Mouse (Mus musculus) embryonic facial prominence, embryonic 14.5 days (tissue): ENCODE measurements around the gene Slc2a5. TPM values are rescaled to one million over a fixed set of nuclear protein-coding genes. Genes with fewer than 3 reads are reported as not detected.
A peak's percentile ranks its signal among the peaks of the same experiment; 100 is the strongest.

Experiments
- ATAC-seq: fragments of 200-750 bp; cut with Nextera tagmentation; 2 replicates; pipeline ENCODE4 v1.8.0; 2017; ENCODE audit warnings: low read depth, moderate number of reproducible peaks, moderate TSS enrichment
- DNase-seq: peaks from one replicate; pipeline ENCODE4 v3.0.0-alpha.2; 2015; ENCODE audit warnings: low spot score
- H3K27ac ChIP-seq: fragments of 300-500 bp; sonication (generic); replicated peaks from 2 replicates; pipeline ENCODE4 v1.5.1; 2014; ENCODE audit warnings: low read depth, mild to moderate bottlenecking, low read length, moderate library complexity
- H3K27me3 ChIP-seq: fragments of 300-500 bp; sonication (generic); replicated peaks from 2 replicates; pipeline ENCODE4 v1.6.1; 2014; ENCODE audit warnings: low read length; ENCODE audit not compliant: control insufficient read depth, insufficient read depth
- H3K36me3 ChIP-seq: fragments of 300-500 bp; sonication (generic); 2 replicates; pipeline ENCODE4 v1.6.1; 2014; ENCODE audit warnings: low read length, mixed read lengths; ENCODE audit not compliant: control insufficient read depth, insufficient read depth
- H3K4me1 ChIP-seq: fragments of 300-500 bp; sonication (generic); 2 replicates; pipeline ENCODE4 v1.6.1; 2014; ENCODE audit warnings: antibody characterized with exemption, low read length; ENCODE audit not compliant: control insufficient read depth, insufficient read depth
- H3K4me2 ChIP-seq: fragments of 300-500 bp; sonication (generic); 2 replicates; pipeline ENCODE4 v1.6.1; 2014; ENCODE audit warnings: low read depth, mild to moderate bottlenecking, low read length, moderate library complexity, mixed read lengths
- H3K4me3 ChIP-seq: fragments of 300-500 bp; sonication (generic); 2 replicates; pipeline ENCODE4 v1.5.1; 2014; ENCODE audit warnings: low read depth, mild to moderate bottlenecking, low read length
- H3K9ac ChIP-seq: fragments of 300-500 bp; sonication (generic); 2 replicates; pipeline ENCODE4 v1.6.1; 2014; ENCODE audit warnings: low read depth, mild to moderate bottlenecking, low read length, moderate library complexity, mixed read lengths
- H3K9me3 ChIP-seq: fragments of 300-500 bp; sonication (generic); 2 replicates; pipeline ENCODE4 v1.6.1; 2016; ENCODE audit warnings: low read length; ENCODE audit not compliant: control insufficient read depth
- WGBS: fragments of 180-500 bp; shearing (Covaris S2); extraction: QIAGEN DNeasy Blood & Tissue Kit; methylation state at CpG from one replicate; pipeline ENCODE4 v1.1.7; 2014; 5-methylcytosine and 5-hydroxymethylcytosine counted together
- polyA plus RNA-seq: library from polyadenylated mRNA; unstranded; fragments of >200 nt; fragmentation: Nextera tagmentation; extraction: Ambion mirVana; gene quantifications from 2 replicates; pipeline ENCODE4 v1.2.1, GENCODE M21; 2014

Slc2a5 gene
- polyA plus RNA-seq, 1 experiment from 2014 or later, result 3.5 TPM

- DNase-seq (no peak), ATAC-seq (no peak)
- H3K9ac ChIP-seq, result no peak overlapping the region
- no peak overlapping the region for H3K4me2 ChIP-seq
- H3K9me3 ChIP-seq, result no peaks in the 10 kb centered on the region
- no peak overlapping the region for H3K4me3 ChIP-seq
- no peak overlapping the region for H3K27ac ChIP-seq
- no peaks in the 10 kb centered on the region for H3K36me3 ChIP-seq
- 67% methylated on average over 14 of the region's 14 CpGs for WGBS
- H3K27me3 ChIP-seq, result no peaks in the 10 kb centered on the region
- no peaks in the 10 kb centered on the region for H3K4me1 ChIP-seq
Observed at GRCm38 (mm10) chr4:150157348-150157882, 38.3 kb downstream of the Slc2a5 start.

DNA sequence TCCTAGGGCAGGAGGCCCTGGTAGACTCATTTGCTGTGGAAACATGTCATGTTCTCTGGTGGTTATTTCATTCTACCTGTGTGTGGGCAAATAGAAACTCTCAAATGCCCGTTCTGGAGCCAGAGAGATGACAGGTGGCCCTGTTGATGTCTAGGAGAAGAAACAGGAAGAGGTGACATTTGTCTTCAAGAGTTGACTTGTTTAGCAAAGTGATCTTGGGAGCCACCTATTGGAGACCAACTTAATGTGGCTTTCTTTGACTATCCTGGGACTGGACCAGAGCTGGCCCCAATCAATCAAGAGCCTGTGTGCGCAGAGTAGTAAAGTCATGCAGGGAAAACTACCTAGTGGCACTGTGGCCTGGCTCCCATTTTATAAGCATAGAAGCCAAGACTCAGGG is 40.4 kb downstream of the Slc2a5 start:
- no peaks in the 10 kb centered on the region for H3K4me1 ChIP-seq
- no peak overlapping the region for H3K27ac ChIP-seq
- H3K4me3 ChIP-seq, result no peak overlapping the region
- H3K36me3 ChIP-seq, result no peaks in the 10 kb centered on the region
- H3K9me3 ChIP-seq, result peaks cover 10% of the 10 kb centered on the region; the same call in 1 of the 2 replicates
- 83% methylated on average over 2 of the region's 2 CpGs for WGBS
- H3K9ac ChIP-seq, result no peak overlapping the region
- H3K27me3 ChIP-seq, result no peaks in the 10 kb centered on the region
- no peak overlapping the region for H3K4me2 ChIP-seq
- no peak for ATAC-seq
- no peak for DNase-seq

- H3K4me3 ChIP-seq, result no peak overlapping the region
- no peak for ATAC-seq
- no peak overlapping the region for H3K27ac ChIP-seq
- H3K9me3 ChIP-seq, result peaks cover 10% of the 10 kb centered on the region; the same call in 1 of the 2 replicates
- H3K36me3 ChIP-seq, result no peaks in the 10 kb centered on the region
- H3K27me3 ChIP-seq, result no peaks in the 10 kb centered on the region
- H3K4me1 ChIP-seq, result no peaks in the 10 kb centered on the region
- DNase-seq, result no peak
- 75% methylated on average over 13 of the region's 13 CpGs for WGBS
- no peak overlapping the region for H3K9ac ChIP-seq
- no peak overlapping the region for H3K4me2 ChIP-seq
Observed at GRCm38 (mm10) chr4:150162561-150163169, 43.6 kb downstream of the Slc2a5 start.

DNA sequence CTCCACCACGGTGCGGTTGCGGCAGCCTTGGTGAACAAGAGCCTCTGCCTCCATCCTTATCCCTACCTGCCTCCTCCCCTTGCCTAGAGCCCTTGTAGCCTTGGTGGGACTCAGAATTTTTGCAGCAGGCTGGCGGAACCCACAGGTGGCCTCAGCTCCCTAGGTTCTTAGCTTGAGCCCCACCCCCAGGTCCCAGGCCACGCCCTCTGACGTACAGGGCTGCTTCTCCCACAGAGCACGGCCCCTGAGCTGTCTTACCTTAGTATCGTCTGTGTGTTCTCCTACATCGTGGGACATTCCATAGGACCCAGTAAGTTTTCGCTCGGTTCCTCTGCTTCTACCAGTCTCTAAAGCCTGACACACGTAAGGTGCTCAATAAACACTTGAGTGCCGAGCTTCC is 45.8 kb downstream of the Slc2a5 start:
- DNase-seq (no peak), ATAC-seq (peak; percentile 70; the same call in 1 of the 2 replicates)
- Histone ChIP-seq H3K27me3 (no peaks in the 10 kb centered on the region), H3K36me3 (no peaks in the 10 kb centered on the region), H3K27ac (no peak overlapping the region), H3K9me3 (peaks cover 10% of the 10 kb centered on the region; the same call in 1 of the 2 replicates), H3K9ac (no peak overlapping the region), H3K4me3 (no peak overlapping the region), H3K4me2 (no peak overlapping the region), H3K4me1 (no peaks in the 10 kb centered on the region)
- WGBS, result 38% methylated on average over 13 of the region's 13 CpGs

- no peak for ATAC-seq
- Histone ChIP-seq H3K9me3 (peaks cover 5% of the 10 kb centered on the region; the same call in 1 of the 2 replicates), H3K36me3 (no peaks in the 10 kb centered on the region), H3K27ac (no peak overlapping the region), H3K9ac (no peak overlapping the region), H3K4me3 (no peak overlapping the region), H3K4me2 (no peak overlapping the region), H3K4me1 (no peaks in the 10 kb centered on the region), H3K27me3 (no peaks in the 10 kb centered on the region)
- 69% methylated on average over 10 of the region's 10 CpGs for WGBS
- no peak for DNase-seq
Observed at GRCm38 (mm10) chr4:150168406-150168805, 49.3 kb downstream of the Slc2a5 start.

GRCm38 (mm10) chr4:150172107-150172506 is 53.0 kb downstream of the Slc2a5 start:
- Histone ChIP-seq H3K4me1 (peaks cover 4% of the 10 kb centered on the region; the same call in 1 of the 2 replicates), H3K27ac (no peak overlapping the region), H3K4me3 (no peak overlapping the region), H3K27me3 (no peaks in the 10 kb centered on the region), H3K36me3 (no peaks in the 10 kb centered on the region), H3K9ac (no peak overlapping the region), H3K9me3 (no peaks in the 10 kb centered on the region), H3K4me2 (no peak overlapping the region)
- ATAC-seq (no peak), DNase-seq (no peak)
- WGBS, result 69% methylated on average over 8 of the region's 8 CpGs

DNA sequence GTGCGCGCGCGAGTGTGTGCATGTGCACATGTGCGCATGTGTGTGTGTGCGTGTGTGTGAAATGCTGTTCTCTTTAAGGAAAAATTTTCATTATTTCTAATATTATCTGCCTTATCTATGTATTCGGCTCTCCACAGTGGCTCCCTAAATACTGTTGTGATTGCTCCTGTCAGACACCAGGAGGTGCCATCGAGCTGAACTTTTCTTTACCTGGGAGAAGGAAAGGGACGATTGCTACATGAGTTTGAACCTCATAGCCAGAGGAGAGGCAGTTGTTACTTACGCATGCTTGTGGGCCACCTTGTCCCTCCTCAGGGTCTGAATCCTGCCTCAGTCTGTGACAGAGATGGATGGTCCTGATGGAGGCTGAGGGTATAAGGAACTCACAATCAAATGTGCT is 54.2 kb downstream of the Slc2a5 start:
- WGBS, result 57% methylated on average over 10 of the region's 10 CpGs
- Histone ChIP-seq H3K4me2 (no peak overlapping the region), H3K9me3 (no peaks in the 10 kb centered on the region), H3K4me3 (no peak overlapping the region), H3K27ac (no peak overlapping the region), H3K36me3 (no peaks in the 10 kb centered on the region), H3K9ac (no peak overlapping the region), H3K27me3 (no peaks in the 10 kb centered on the region), H3K4me1 (peaks cover 4% of the 10 kb centered on the region; the same call in 1 of the 2 replicates)
- DNase-seq, result peak; percentile 20
- ATAC-seq, result no peak

DNA sequence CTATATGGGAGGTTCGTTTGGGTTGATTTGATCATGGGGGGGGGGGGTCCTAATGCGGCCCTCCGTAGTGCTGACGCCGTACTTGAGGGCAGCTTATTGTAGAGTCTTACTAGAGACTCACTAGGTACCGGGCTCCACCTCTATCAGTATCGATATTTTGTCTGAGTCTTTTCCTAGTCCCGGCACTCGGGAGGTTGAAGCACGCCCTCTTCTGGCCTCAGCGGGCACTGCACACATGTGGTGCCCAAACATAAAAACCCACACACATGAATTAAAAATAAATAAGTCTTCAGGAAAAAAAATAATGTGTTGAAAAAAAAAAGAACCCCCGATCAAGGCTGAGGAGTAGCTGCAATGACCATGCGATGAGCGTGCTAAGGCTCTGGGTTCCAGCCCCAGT is 54.9 kb downstream of the Slc2a5 start:
- Histone ChIP-seq H3K27ac (no peak overlapping the region), H3K4me1 (peaks cover 4% of the 10 kb centered on the region; the same call in 1 of the 2 replicates), H3K9ac (no peak overlapping the region), H3K4me3 (no peak overlapping the region), H3K36me3 (no peaks in the 10 kb centered on the region), H3K4me2 (no peak overlapping the region), H3K9me3 (no peaks in the 10 kb centered on the region), H3K27me3 (no peaks in the 10 kb centered on the region)
- DNase-seq (no peak), ATAC-seq (no peak)
- 94% methylated on average over 13 of the region's 14 CpGs for WGBS

DNA sequence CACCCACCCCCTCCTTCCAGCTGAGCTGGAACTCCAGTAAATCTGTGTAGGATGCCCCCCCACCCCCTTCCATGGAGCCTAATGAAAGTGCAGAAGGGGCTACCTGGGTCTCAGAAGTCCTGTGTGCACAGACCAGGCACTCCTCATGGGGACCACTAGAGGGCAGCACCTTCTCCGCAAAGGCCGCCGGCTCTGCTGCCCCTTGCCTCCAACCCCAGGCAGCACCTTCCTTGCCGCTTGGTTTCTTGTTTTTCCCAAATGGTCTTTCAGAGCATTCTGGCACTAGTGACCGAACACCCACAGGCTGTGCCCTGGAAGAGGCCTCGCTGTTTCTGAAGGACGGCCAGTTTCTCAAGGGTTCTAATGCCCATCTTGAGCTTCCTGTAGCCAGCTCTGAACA is 57.5 kb downstream of the Slc2a5 start:
- H3K36me3 ChIP-seq, result no peaks in the 10 kb centered on the region
- H3K27me3 ChIP-seq, result no peaks in the 10 kb centered on the region
- ATAC-seq (no peak), DNase-seq (peak; percentile 59)
- no peak overlapping the region for H3K4me3 ChIP-seq
- 10% methylated on average over 7 of the region's 7 CpGs for WGBS
- H3K4me1 ChIP-seq, result peaks cover 4% of the 10 kb centered on the region; the same call in 1 of the 2 replicates
- no peak overlapping the region for H3K9ac ChIP-seq
- H3K9me3 ChIP-seq, result no peaks in the 10 kb centered on the region
- H3K4me2 ChIP-seq, result peak overlapping the region; percentile 45
- H3K27ac ChIP-seq, result no peak overlapping the region
